Mouse (Mus musculus) ES-Bruce4 (cell line): Measurements from ENCODE around the gene Wdr90. TPM values are rescaled to one million over a fixed set of nuclear protein-coding genes. Genes with fewer than 3 reads are reported as not detected.
A peak's percentile ranks its signal among the peaks of the same experiment; 100 is the strongest.

Experiments
- H3K27ac ChIP-seq: 2 replicates; pipeline ENCODE4 v1.5.1; 2012; ENCODE audit warnings: low read length, inconsistent platforms; ENCODE audit not compliant: insufficient read depth
- H3K27me3 ChIP-seq: 2 replicates; pipeline ENCODE4 v1.6.1; 2012; ENCODE audit warnings: mild to moderate bottlenecking, low read length, inconsistent platforms; ENCODE audit not compliant: control insufficient read depth, poor library complexity, insufficient read depth, severe bottlenecking
- H3K36me3 ChIP-seq: 2 replicates; pipeline ENCODE4 v1.6.1; 2012; ENCODE audit warnings: inconsistent platforms, mild to moderate bottlenecking, low read length, moderate library complexity; ENCODE audit not compliant: control insufficient read depth, poor library complexity, insufficient read depth, severe bottlenecking
- H3K4me1 ChIP-seq: one replicate; pipeline ENCODE4 v1.8.1; 2011; ENCODE audit warnings: low read length; ENCODE audit not compliant: control insufficient read depth, insufficient read depth
- H3K4me3 ChIP-seq: 2 replicates; pipeline ENCODE4 v1.5.1; 2011; ENCODE audit warnings: low read depth, mild to moderate bottlenecking, low read length
- H3K9ac ChIP-seq: 2 replicates; pipeline ENCODE4 v1.6.1; 2012; ENCODE audit warnings: low read depth, mild to moderate bottlenecking, inconsistent platforms; ENCODE audit not compliant: poor library complexity, severe bottlenecking
- H3K9me3 ChIP-seq: replicated peaks from 2 replicates; pipeline ENCODE4 v1.6.1; 2012; ENCODE audit warnings: mild to moderate bottlenecking, low read length, inconsistent platforms; ENCODE audit not compliant: control insufficient read depth, poor library complexity, insufficient read depth, severe bottlenecking
- CTCF ChIP-seq: IDR thresholded peaks from one replicate; pipeline ENCODE4 v1.8.1; 2011; ENCODE audit warnings: low read depth, low read length
- EP300 ChIP-seq: IDR thresholded peaks from 2 replicates; pipeline ENCODE4 v1.6.1; 2011; ENCODE audit warnings: low read depth, low read length; ENCODE audit not compliant: insufficient read depth
- POLR2A ChIP-seq: IDR thresholded peaks from one replicate; pipeline ENCODE4 v1.8.1; 2011; ENCODE audit warnings: low read length; ENCODE audit not compliant: insufficient read depth
- polyA plus RNA-seq: library from polyadenylated mRNA; stranded (reverse); fragments of >200 nt; gene quantifications from 2 replicates; pipeline ENCODE4 v1.2.4, GENCODE M21; 2011; ENCODE audit warnings: low read depth; ENCODE audit not compliant: missing spikeins, insufficient read depth, insufficient read length

Gene Wdr90
- polyA plus RNA-seq, 1 experiment = 10.5 TPM

GRCm38 (mm10) chr17:25883268-25883667 is 22.0 kb upstream of the Wdr90 start:
- H3K4me1 ChIP-seq = peaks cover 7% of the 10 kb centered on the region
- H3K27me3 ChIP-seq = no peaks in the 10 kb centered on the region
- H3K27ac ChIP-seq = no peak overlapping the region
- TF ChIP-seq EP300 (no peak), CTCF (no peak), POLR2A (no peak)
- peaks cover 5% of the 10 kb centered on the region; the same call in 1 of the 2 replicates for H3K36me3 ChIP-seq
- H3K9me3 ChIP-seq = no peaks in the 10 kb centered on the region
- no peak overlapping the region for H3K4me3 ChIP-seq
- H3K9ac ChIP-seq = no peak overlapping the region

GRCm38 (mm10) chr17:25882306-25882705 is 21.0 kb upstream of the Wdr90 start:
- Histone ChIP-seq H3K27ac (no peak overlapping the region), H3K9ac (no peak overlapping the region), H3K27me3 (no peaks in the 10 kb centered on the region), H3K4me3 (no peak overlapping the region), H3K9me3 (no peaks in the 10 kb centered on the region), H3K36me3 (peaks cover 5% of the 10 kb centered on the region; the same call in 1 of the 2 replicates), H3K4me1 (peaks cover 7% of the 10 kb centered on the region)
- no peak for TF ChIP-seq CTCF
- TF ChIP-seq POLR2A = no peak
- no peak for TF ChIP-seq EP300

- H3K36me3 ChIP-seq = peaks cover 5% of the 10 kb centered on the region; the same call in 1 of the 2 replicates
- no peak for TF ChIP-seq POLR2A
- no peak for TF ChIP-seq CTCF
- no peak for TF ChIP-seq EP300
- no peak overlapping the region for H3K9ac ChIP-seq
- no peak overlapping the region for H3K4me3 ChIP-seq
- peaks cover 7% of the 10 kb centered on the region for H3K4me1 ChIP-seq
- H3K9me3 ChIP-seq = no peaks in the 10 kb centered on the region
- peak overlapping the region; percentile 25 for H3K27ac ChIP-seq
- no peaks in the 10 kb centered on the region for H3K27me3 ChIP-seq
Observed at GRCm38 (mm10) chr17:25881691-25882090, 20.4 kb upstream of the Wdr90 start.

- Histone ChIP-seq H3K9ac (no peak overlapping the region), H3K36me3 (peaks cover 5% of the 10 kb centered on the region; the same call in 1 of the 2 replicates)
Observed at GRCm38 (mm10) chr17:25880913-25881641, 19.8 kb upstream of the Wdr90 start.

GRCm38 (mm10) chr17:25880196-25880910 is 19.1 kb upstream of the Wdr90 start, which contains the start of gene Wfikkn1:
Gene Wfikkn1 (minus strand): TSS chr17:25880858.
- no peak within 1 kb of the TSS for H3K4me3 ChIP-seq
- no peaks in the 10 kb centered on the region for H3K9me3 ChIP-seq
- H3K27me3 ChIP-seq = no peaks in the 10 kb centered on the region
- H3K4me1 ChIP-seq = peaks cover 11% of the 10 kb centered on the region
- TF ChIP-seq EP300 (no peak), POLR2A (no peak), CTCF (no peak)
- H3K36me3 ChIP-seq = peaks cover 5% of the 10 kb centered on the region; the same call in 1 of the 2 replicates
- H3K9ac ChIP-seq = no peak within 1 kb of the TSS
- peak within 1 kb of the TSS; percentile 25 for H3K27ac ChIP-seq

More at GRCm38 (mm10) chr17:25880913-25881641, 19.8 kb upstream of the Wdr90 start:
- peak overlapping the region; percentile 25 for H3K27ac ChIP-seq
- no peak for TF ChIP-seq POLR2A
- no peak for TF ChIP-seq CTCF
- TF ChIP-seq EP300 = no peak
- H3K4me3 ChIP-seq = no peak overlapping the region
- H3K4me1 ChIP-seq = peaks cover 11% of the 10 kb centered on the region
- no peaks in the 10 kb centered on the region for H3K27me3 ChIP-seq
- no peaks in the 10 kb centered on the region for H3K9me3 ChIP-seq

GRCm38 (mm10) chr17:25879750-25880149 is 18.4 kb upstream of the Wdr90 start:
- Histone ChIP-seq H3K9ac (no peak overlapping the region), H3K4me3 (no peak overlapping the region), H3K36me3 (peaks cover 5% of the 10 kb centered on the region; the same call in 1 of the 2 replicates), H3K27ac (no peak overlapping the region), H3K9me3 (no peaks in the 10 kb centered on the region), H3K4me1 (peaks cover 11% of the 10 kb centered on the region), H3K27me3 (no peaks in the 10 kb centered on the region)
- no peak for TF ChIP-seq EP300
- TF ChIP-seq CTCF = no peak
- no peak for TF ChIP-seq POLR2A
